Mouse (Mus musculus): ENCODE measurements around the gene 4931428F04Rik. TPM values are rescaled to one million over a fixed set of nuclear protein-coding genes. Genes with fewer than 3 reads are reported as not detected.

4931428F04Rik gene
- polyA plus RNA-seq, 1 experiment from 2014 or later = 47.6 TPM

DNA sequence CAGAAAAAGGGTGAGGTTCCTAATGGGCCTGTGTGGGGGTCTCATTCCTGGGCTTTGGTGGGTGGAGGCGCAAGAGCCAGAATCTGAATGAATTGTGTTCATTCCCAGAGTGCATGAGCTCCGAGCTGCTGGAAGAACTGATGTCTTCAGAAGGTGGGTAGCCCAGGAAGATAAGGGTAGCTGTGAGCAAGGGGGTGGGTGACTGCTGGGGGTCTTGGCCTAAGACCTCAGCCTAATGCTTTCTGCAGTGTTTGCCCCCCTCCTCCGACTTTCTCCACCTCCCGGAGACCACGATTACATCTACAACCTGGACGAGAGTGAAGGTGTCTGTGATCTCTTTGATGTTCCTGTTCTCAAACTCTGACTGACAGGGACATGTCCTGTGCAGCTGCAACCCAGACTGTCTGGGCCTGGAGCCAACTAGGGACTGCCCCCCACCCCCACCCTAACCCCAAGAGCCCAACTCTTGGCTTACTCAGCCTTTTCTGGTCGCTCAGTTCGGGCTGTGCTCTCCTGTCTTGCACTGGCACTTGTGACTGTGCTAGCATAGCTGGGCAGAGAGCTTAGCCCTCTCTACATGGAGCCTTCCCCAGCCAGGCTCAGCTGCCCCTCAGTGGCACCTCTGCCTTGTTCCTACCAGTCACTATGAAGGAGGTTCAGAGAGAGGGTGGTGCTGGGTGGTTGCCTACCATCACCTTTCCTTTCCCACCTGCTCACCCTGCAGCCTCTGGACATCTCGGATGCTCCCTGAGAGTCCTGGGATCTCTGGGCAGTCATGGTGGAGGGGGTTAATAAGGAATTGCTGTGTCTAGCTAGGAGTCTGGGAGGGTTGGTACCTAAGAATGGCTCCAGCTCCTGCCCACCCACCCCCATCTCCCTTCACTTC lies 14.9 kb upstream of the 4931428F04Rik start:
- no peaks in the 10 kb centered on the region for H3K9me3 ChIP-seq
- no peak overlapping the region for H3K27ac ChIP-seq
- H3K27me3 ChIP-seq = no peaks in the 10 kb centered on the region
- ATAC-seq (ENCODE audit: low FRiP score) = peak; percentile 10; the same call in 1 of the 2 replicates
- WGBS = 84% methylated on average over 9 of the region's 9 CpGs
- H3K36me3 ChIP-seq (replicated peaks) = peaks cover 90% of the 10 kb centered on the region
- no peak overlapping the region for H3K4me2 ChIP-seq
- H3K9ac ChIP-seq = no peak overlapping the region
- H3K4me1 ChIP-seq = peaks cover 21% of the 10 kb centered on the region
- no peak overlapping the region for H3K4me3 ChIP-seq (replicated peaks)

DNA sequence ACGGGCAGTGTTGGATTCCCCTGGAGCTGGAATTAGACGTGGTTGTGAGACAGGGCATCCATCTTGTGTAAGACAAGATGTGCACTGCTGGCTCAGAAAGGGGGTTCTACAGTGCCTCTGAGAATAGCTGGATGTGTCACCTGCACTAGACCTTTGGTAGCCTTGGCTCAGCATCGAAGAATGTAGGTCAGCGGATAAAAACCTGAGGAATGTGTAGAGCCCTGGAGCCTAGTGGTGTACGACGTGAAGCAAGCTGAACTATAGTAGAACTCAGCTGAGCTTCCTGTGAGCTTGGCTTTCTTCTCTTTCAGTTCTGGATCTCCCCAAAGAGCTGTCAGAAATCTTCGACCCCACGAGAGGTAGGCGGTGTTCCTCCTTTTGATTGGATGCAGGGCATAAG lies 14.2 kb upstream of the 4931428F04Rik start:
- Histone ChIP-seq H3K36me3 (replicated peaks) (peaks cover 86% of the 10 kb centered on the region), H3K27me3 (no peaks in the 10 kb centered on the region), H3K4me2 (no peak overlapping the region), H3K9me3 (no peaks in the 10 kb centered on the region), H3K4me3 (replicated peaks) (no peak overlapping the region), H3K9ac (no peak overlapping the region), H3K27ac (no peak overlapping the region), H3K4me1 (peaks cover 23% of the 10 kb centered on the region)
- 86% methylated on average over 9 of the region's 9 CpGs for WGBS
- ATAC-seq (ENCODE audit: low FRiP score) = no peak

- H3K27ac ChIP-seq = no peak overlapping the region
- H3K4me3 ChIP-seq (replicated peaks) = no peak overlapping the region
- no peak for ATAC-seq (ENCODE audit: low FRiP score)
- H3K9me3 ChIP-seq = no peaks in the 10 kb centered on the region
- no peaks in the 10 kb centered on the region for H3K27me3 ChIP-seq
- peaks cover 28% of the 10 kb centered on the region for H3K4me1 ChIP-seq
- H3K36me3 ChIP-seq (replicated peaks) = peaks cover 85% of the 10 kb centered on the region
- WGBS = 94% methylated on average over 8 of the region's 8 CpGs
- H3K9ac ChIP-seq = no peak overlapping the region
- H3K4me2 ChIP-seq = no peak overlapping the region
These were observed 13.7 kb upstream of the 4931428F04Rik start for GRCm38 (mm10) chr8:105303396-105303795.

DNA sequence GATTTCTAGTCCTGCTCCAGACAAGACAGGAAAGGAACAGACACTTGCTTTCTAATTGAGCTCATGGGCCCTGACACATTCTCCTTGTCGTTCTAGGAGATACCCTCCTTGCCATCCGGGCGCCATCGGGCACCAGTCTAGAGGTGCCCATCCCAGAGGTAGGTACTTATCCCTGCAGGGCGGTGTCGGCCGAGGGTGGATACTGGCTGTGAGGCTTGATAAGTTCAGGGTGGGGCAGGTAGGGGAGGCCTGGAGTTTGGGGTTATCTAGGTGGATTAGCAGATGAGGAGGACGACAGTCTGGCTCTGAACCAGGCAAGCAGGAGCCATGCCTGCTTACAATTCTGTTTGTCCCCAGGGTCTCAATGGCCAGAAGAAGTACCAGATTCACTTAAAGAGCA lies 10.3 kb upstream of the 4931428F04Rik start:
- Histone ChIP-seq H3K4me2 (no peak overlapping the region), H3K9ac (no peak overlapping the region), H3K4me1 (peaks cover 27% of the 10 kb centered on the region), H3K9me3 (no peaks in the 10 kb centered on the region), H3K36me3 (replicated peaks) (peaks cover 57% of the 10 kb centered on the region), H3K27ac (no peak overlapping the region), H3K4me3 (replicated peaks) (no peak overlapping the region), H3K27me3 (peaks cover 3% of the 10 kb centered on the region)
- no peak for ATAC-seq (ENCODE audit: low FRiP score)
- WGBS = 94% methylated on average over 8 of the region's 8 CpGs

DNA sequence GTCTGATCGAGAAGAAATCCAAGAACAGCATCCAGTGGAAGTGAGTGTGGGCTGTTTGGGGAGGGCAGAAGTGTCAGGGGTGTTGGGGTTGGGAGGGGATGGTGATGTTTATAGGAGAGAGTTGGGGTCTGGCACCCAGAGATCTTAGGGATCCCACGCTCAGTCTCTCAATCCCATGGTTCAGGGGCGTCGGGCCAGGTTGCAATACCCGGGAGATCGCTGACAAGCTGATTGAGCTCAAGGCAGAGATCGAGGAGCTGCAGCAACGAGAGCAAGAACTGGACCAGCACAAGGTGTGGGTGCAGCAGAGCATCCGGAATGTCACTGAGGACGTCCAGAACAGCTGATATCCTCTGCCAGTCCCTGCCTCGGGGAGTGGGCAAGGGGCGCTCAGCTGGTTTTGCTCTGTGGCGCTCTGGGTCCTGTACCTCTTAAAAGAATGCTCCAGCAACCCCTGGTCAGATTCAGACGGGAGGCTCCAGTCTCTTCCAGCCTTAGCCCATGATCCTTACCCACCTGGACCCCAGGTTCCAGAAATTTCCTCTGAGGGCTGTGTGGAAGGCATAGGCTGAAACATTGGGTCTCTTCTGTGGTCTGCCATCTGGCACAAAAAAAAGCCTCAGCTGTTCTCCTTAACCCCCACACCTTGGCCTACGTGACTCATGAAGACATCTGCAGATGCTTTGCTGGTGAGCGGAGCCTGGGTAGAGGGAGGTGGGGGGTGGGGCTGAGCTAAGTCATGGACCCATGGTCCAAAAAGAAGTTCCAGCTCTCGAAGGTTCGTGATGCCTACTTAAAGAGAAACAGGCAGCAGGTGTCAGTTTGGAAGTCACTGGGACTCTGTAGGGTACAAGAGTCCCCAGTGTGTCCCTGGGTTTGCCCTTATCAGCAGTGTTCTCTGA lies 8.9 kb upstream of the 4931428F04Rik start:
- H3K27me3 ChIP-seq = peaks cover 3% of the 10 kb centered on the region
- H3K4me3 ChIP-seq (replicated peaks) = peak overlapping the region; percentile 86
- peaks cover 19% of the 10 kb centered on the region for H3K4me1 ChIP-seq
- 69% methylated on average over 18 of the region's 18 CpGs for WGBS
- H3K27ac ChIP-seq = 0 out of 2 replicates have a peak overlapping the region, but pooled peaks have one; percentile 59
- ATAC-seq (ENCODE audit: low FRiP score) = no peak
- no peaks in the 10 kb centered on the region for H3K9me3 ChIP-seq
- H3K4me2 ChIP-seq = peak overlapping the region; percentile 98
- H3K9ac ChIP-seq = peak overlapping the region; percentile 89
- peaks cover 44% of the 10 kb centered on the region for H3K36me3 ChIP-seq (replicated peaks)

DNA sequence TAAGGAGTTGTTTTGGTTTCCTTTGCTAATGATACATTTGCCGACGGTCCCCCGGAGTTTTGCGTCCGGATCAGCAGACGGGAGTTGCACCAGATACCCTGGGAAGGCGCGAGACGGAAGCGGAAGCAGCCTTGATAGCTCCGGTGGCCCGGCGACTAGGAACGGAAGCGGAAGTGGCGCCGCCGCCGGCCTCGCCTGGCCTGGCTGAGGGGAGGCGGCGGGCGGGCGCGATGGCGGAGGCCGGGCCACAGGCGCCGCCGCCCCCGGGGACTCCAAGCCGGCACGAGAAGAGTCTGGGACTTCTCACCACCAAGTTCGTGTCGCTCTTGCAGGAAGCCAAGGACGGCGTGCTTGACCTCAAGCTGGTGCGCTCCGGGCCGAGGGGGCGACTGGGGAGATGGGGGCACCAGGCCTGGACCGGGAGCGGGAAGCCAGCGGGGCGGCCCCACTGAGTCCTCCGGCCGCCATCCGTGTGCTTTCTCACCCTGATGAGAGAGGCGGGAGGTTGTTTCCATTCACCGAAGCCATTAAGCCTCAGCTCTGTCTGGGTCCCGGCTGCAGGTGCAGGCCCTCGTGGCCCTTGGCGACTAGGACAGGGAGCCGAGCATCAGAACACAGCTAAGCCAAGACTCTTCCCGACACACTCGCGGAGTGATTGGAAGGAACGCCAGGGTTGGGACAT lies 8.0 kb upstream of the 4931428F04Rik start, which contains the start of gene E2f4:
TSS of gene E2f4 (plus strand) at position 153 of the 682 bp plus-strand sequence.
- H3K4me2 ChIP-seq = peak within 1 kb of the TSS; percentile 98
- H3K36me3 ChIP-seq (replicated peaks) = peaks cover 36% of the 10 kb centered on the region
- H3K4me3 ChIP-seq (replicated peaks) = peak within 1 kb of the TSS; percentile 86
- peaks cover 19% of the 10 kb centered on the region for H3K4me1 ChIP-seq
- no peaks in the 10 kb centered on the region for H3K9me3 ChIP-seq
- H3K27ac ChIP-seq = peak within 1 kb of the TSS; percentile 59; the same call in 1 of the 2 replicates
- peak within 1 kb of the TSS; percentile 89 for H3K9ac ChIP-seq
- ATAC-seq (ENCODE audit: low FRiP score) = peak; percentile 90
- H3K27me3 ChIP-seq = peaks cover 10% of the 10 kb centered on the region
- under 1% methylated on average over 58 of the region's 58 CpGs for WGBS

DNA sequence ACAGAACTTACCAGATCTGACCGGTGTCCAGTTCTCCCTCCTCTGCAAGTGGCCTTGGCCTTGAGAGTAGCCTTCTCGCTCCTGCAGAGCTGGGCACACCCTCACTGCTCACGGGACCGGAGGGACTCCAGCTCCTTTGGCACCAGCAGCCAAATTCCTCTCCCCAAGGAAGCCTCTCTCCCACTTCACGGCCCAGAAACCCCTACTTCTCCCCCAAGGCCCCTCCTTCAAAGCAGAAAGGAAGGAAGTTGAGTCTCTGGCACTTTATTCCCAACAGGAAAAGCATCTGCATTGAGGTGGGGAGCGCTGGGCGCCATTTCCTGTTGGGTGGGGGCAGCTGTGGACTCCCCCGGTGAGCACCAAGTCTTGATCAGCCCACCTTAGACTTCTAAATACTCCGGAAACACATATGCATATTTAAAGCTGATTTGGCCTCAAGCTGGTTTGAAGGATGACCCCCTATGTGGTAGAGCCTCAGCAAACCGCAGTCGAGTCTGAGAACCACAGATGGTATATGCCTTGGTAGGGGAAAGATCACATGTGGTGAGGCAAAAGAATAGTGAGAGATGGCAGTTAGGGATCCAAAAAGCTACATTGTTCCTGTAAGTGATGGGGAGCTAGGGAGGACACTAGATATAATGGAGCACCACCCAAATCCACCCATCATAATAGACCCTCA lies 6.4 kb upstream of the 4931428F04Rik start, which contains the start of gene Exoc3l:
TSS of gene Exoc3l (minus strand) at position 207 of the 679 bp plus-strand sequence.
- H3K36me3 ChIP-seq (replicated peaks) = peaks cover 20% of the 10 kb centered on the region
- H3K9me3 ChIP-seq = no peaks in the 10 kb centered on the region
- H3K4me3 ChIP-seq (replicated peaks) = peak within 1 kb of the TSS; percentile 86
- H3K27me3 ChIP-seq = peaks cover 20% of the 10 kb centered on the region
- H3K27ac ChIP-seq = no peak within 1 kb of the TSS
- ATAC-seq (ENCODE audit: low FRiP score) = no peak
- no peak within 1 kb of the TSS for H3K9ac ChIP-seq
- H3K4me1 ChIP-seq = peaks cover 19% of the 10 kb centered on the region
- 74% methylated on average over 11 of the region's 11 CpGs for whole genome bisulfite sequencing
- peak within 1 kb of the TSS; percentile 98 for H3K4me2 ChIP-seq

DNA sequence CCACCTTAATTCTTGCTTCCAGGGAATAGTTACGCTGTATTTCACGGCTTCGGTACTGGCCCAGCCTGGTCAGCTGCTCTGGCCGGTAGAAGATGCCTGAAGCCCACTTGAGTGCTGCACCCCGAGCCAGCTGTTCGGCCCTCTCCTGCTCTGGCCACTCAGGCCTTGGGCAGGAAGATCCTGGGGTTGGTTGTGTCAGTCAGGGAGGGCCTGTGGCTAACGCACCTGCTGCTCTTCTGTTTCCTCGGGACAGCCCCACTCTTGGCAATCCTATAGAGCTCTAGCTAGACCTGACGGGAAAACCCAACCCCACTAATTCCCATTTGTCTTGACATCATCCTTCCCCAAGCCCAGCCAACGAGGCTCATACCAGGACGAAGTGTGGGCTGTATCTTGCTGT lies 5.6 kb upstream of the 4931428F04Rik start:
- no peak for ATAC-seq (ENCODE audit: low FRiP score)
- peaks cover 13% of the 10 kb centered on the region for H3K36me3 ChIP-seq (replicated peaks)
- H3K9me3 ChIP-seq = no peaks in the 10 kb centered on the region
- H3K4me1 ChIP-seq = peaks cover 26% of the 10 kb centered on the region
- H3K27ac ChIP-seq = no peak overlapping the region
- H3K4me3 ChIP-seq (replicated peaks) = no peak overlapping the region
- H3K27me3 ChIP-seq = peaks cover 28% of the 10 kb centered on the region
- no peak overlapping the region for H3K9ac ChIP-seq
- no peak overlapping the region for H3K4me2 ChIP-seq
- 78% methylated on average over 11 of the region's 11 CpGs for WGBS

GRCm38 (mm10) chr8:105294776-105295175 lies 5.1 kb upstream of the 4931428F04Rik start:
- H3K27me3 ChIP-seq = peaks cover 33% of the 10 kb centered on the region
- H3K27ac ChIP-seq = no peak overlapping the region
- H3K36me3 ChIP-seq (replicated peaks) = peaks cover 8% of the 10 kb centered on the region
- H3K4me2 ChIP-seq = no peak overlapping the region
- peaks cover 31% of the 10 kb centered on the region for H3K4me1 ChIP-seq
- H3K4me3 ChIP-seq (replicated peaks) = no peak overlapping the region
- no peak overlapping the region for H3K9ac ChIP-seq
- WGBS = 61% methylated on average over 9 of the region's 9 CpGs
- no peaks in the 10 kb centered on the region for H3K9me3 ChIP-seq
- no peak for ATAC-seq (ENCODE audit: low FRiP score)

DNA sequence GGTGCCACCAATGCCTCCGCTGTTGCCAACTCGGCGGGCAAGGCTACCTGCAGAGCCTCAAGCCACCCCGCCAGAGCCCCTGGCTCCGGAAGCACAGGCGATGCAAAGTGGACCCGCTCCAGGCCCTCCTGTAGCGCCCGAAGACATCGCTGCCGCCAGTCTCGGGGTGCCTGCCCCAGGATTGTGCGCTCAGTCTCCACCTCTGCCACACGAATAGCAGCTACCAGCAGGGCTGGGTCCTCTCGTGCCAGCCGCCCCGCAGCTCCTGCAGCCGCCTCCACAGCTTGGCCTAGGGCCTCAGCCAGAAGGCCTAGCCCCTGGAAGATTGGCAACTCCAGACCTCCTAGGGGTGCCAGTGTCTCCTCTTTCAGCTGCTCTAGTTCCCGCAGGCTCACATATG lies 3.7 kb upstream of the 4931428F04Rik start:
- Histone ChIP-seq H3K9me3 (no peaks in the 10 kb centered on the region), H3K4me1 (peaks cover 31% of the 10 kb centered on the region), H3K27me3 (peaks cover 34% of the 10 kb centered on the region), H3K9ac (no peak overlapping the region), H3K36me3 (replicated peaks) (no peaks in the 10 kb centered on the region), H3K27ac (no peak overlapping the region), H3K4me3 (replicated peaks) (no peak overlapping the region), H3K4me2 (no peak overlapping the region)
- no peak for ATAC-seq (ENCODE audit: low FRiP score)
- 78% methylated on average over 19 of the region's 19 CpGs for WGBS

DNA sequence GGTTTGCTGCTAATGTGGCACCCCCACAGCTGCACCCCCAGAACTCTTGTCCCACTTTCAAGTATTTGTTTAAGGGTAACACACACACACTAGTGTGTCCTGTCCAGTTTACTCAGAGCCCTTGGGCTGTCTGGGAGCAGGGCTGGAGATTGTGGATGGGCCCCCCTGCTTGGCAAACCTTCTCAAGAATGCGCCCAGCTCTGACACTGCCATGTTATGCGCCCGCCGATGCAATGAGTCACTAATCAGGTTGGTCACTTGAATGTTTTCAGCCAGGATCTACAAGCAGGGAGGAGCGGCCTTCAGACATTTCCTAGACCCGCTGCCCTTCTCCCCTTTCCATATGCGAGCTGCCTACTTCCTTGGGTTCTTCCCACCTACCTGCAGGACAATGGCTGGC lies 2.8 kb upstream of the 4931428F04Rik start:
- Histone ChIP-seq H3K4me2 (no peak overlapping the region), H3K27ac (no peak overlapping the region), H3K27me3 (peaks cover 34% of the 10 kb centered on the region), H3K9me3 (no peaks in the 10 kb centered on the region), H3K9ac (no peak overlapping the region), H3K4me3 (replicated peaks) (no peak overlapping the region), H3K4me1 (peaks cover 36% of the 10 kb centered on the region), H3K36me3 (replicated peaks) (no peaks in the 10 kb centered on the region)
- ATAC-seq (ENCODE audit: low FRiP score) = no peak
- 82% methylated on average over 7 of the region's 7 CpGs for WGBS

Measured in forebrain, embryonic 12.5 days (tissue).